Mouse (Mus musculus): ENCODE measurements around the gene Tcte1.

The Tcte1 gene

GRCm38 (mm10) chr17:45566360-45567161 is 43.3 kb downstream of the Tcte1 start:
- DNase-seq = no peak

GRCm38 (mm10) chr17:45567162-45567601 is 43.9 kb downstream of the Tcte1 start:
- no peak for DNase-seq

GRCm38 (mm10) chr17:45568990-45569389 is 45.8 kb downstream of the Tcte1 start:
- DNase-seq = no peak

- DNase-seq = no peak
These were observed 46.8 kb downstream of the Tcte1 start for GRCm38 (mm10) chr17:45569999-45570398.

- DNase-seq = peak in 1 of 2 experiments; percentile 76
These were observed 49.2 kb downstream of the Tcte1 start for GRCm38 (mm10) chr17:45572103-45573086.

GRCm38 (mm10) chr17:45573087-45573779 is 50.0 kb downstream of the Tcte1 start, which contains the start of gene Hsp90ab1:
Gene Hsp90ab1, minus strand, starts transcription at chr17:45573271.
- DNase-seq = peak; percentile 100

- DNase-seq = peak; percentile 92
These were observed 50.5 kb downstream of the Tcte1 start for GRCm38 (mm10) chr17:45573780-45574123.

GRCm38 (mm10) chr17:45574129-45574761 is 51.0 kb downstream of the Tcte1 start:
- peak; percentile 72 to 73 for DNase-seq

GRCm38 (mm10) chr17:45575123-45575897 is 52.1 kb downstream of the Tcte1 start:
- DNase-seq = no peak

- DNase-seq = no peak
These were observed 55.0 kb downstream of the Tcte1 start for GRCm38 (mm10) chr17:45578242-45578641.

- peak; percentile 48 to 51 for DNase-seq
These were observed 55.6 kb downstream of the Tcte1 start for GRCm38 (mm10) chr17:45578843-45579242.

GRCm38 (mm10) chr17:45579554-45579953 is 56.3 kb downstream of the Tcte1 start:
- DNase-seq = no peak

GRCm38 (mm10) chr17:45580958-45581477 is 57.8 kb downstream of the Tcte1 start:
- DNase-seq = no peak

- DNase-seq = peak; percentile 80 to 82
These were observed 58.3 kb downstream of the Tcte1 start for GRCm38 (mm10) chr17:45581567-45581983.

- no peak for DNase-seq
These were observed 59.0 kb downstream of the Tcte1 start for GRCm38 (mm10) chr17:45582188-45582587.

- DNase-seq = peak; percentile 52 to 59
These were observed 59.6 kb downstream of the Tcte1 start for GRCm38 (mm10) chr17:45582715-45583355.

- no peak for DNase-seq
These were observed 61.1 kb downstream of the Tcte1 start for GRCm38 (mm10) chr17:45584096-45584896.

- peak; percentile 86 to 87 for DNase-seq
These were observed 61.9 kb downstream of the Tcte1 start for GRCm38 (mm10) chr17:45584939-45585678.
